Comparison of ENCODE assay signal across 7 mouse cellular contexts in the genomic region with DNA sequence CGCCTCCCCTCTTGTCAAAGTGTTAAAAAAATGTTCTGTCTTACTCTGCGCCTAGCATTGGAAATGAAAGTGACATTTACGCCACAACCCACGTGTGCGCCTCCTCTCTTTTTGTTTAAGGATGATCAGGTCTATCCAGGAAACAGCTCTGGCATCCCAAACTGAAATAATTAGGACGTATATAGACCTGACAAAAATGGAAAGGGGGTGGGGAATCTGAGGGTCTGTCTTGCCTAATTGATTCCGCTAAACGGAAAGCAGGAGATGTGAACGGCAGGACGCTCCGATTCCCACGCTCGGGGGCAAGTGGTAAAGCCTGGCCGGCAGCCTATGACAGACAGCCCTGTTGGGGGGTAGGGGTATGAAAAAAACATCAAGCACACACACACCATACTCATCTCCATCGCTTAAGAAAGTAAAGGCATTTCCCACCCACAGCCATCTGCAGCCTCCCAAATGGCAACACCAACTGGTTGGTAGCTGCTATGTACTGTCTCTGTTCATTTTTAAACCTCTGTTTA.
A peak's percentile ranks its signal among the peaks of the same experiment; 100 is the strongest.
DNase-seq lines count a peak whose midpoint lies in the region; ATAC-seq lines count a peak whose summit lies in the region.

No protein-coding gene starts in this region.

- WGBS in neural tube, embryonic 13.5 days, result 1% methylated on average over 15 of the region's 15 CpGs

- H3K4me1 ChIP-seq in neural tube, embryonic 13.5 days (replicated peaks), result peaks cover 13% of the 10 kb centered on the region

- H3K4me2 ChIP-seq in neural tube, embryonic 13.5 days, result peak overlapping the region; percentile 92

- peak overlapping the region; percentile 99 for H3K9ac ChIP-seq in neural tube, embryonic 13.5 days

- peak overlapping the region; percentile 63 for H3K4me3 ChIP-seq in neural tube, embryonic 13.5 days

- H3K36me3 ChIP-seq in neural tube, embryonic 13.5 days, result peaks cover 18% of the 10 kb centered on the region

- no peaks in the 10 kb centered on the region for H3K27me3 ChIP-seq in neural tube, embryonic 13.5 days

- no peaks in the 10 kb centered on the region for H3K9me3 ChIP-seq in neural tube, embryonic 13.5 days

- DNase-seq in brain, adult 2 months (ENCODE audit: low read depth, low spot score), result peak; percentile 94
- peak; percentile 54 for DNase-seq in cerebellum, adult 11-12 months
- peak; percentile 68 to 73 for DNase-seq in layer of hippocampus, postnatal 25 days (ENCODE audit: extremely low spot score in 1 of 2, low spot score in 1 of 2)
- no peak for DNase-seq in urinary bladder, postnatal 4 days (ENCODE audit: low spot score in 2 of 2)
- DNase-seq in kidney, postnatal 36 days, result no peak

- H3K27ac ChIP-seq in neural tube, embryonic 13.5 days (replicated peaks), result peak overlapping the region; percentile 99

- peak; percentile 69 for ATAC-seq in frontal cortex, adult (ENCODE audit: low TSS enrichment)
- ATAC-seq in neural tube, embryonic 13.5 days (ENCODE audit: low read depth), result peak; percentile 75

Comparison
In these comparisons a context has a peak if more than half of its experiments do, and no peak if none do; other contexts are left out.
1. DNase-seq: peak in brain, adult 2 months (single experiment), cerebellum, adult 11-12 months (single experiment) and layer of hippocampus, postnatal 25 days (2 of 2); none in urinary bladder, postnatal 4 days (0 of 2) and kidney, postnatal 36 days (0 of 2).